Mouse (Mus musculus): Measurements from ENCODE around the gene Ska2.

The Ska2 gene

DNA sequence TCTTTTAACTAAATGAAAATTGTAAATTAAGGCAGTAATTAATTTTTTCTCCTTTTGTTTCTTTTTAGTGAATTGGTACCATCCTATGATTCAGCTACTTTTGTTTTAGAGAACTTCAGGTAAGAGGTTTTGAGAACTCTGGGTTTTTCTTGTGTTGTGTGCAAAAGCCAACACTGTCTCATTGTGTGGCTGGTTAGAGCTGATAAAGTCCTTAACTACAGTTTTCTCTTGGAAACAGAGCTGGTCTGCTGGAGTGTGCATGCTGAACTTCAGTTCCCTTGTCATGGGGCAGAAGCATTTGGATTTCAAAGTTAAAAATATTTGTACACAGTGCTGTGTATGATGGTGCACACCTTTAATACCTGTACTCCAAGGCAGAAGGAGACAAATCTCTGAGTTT is 54.7 kb downstream of the Ska2 start:
- no peak for DNase-seq (ENCODE audit: extremely low read depth, insufficient read length, low spot score)

DNA sequence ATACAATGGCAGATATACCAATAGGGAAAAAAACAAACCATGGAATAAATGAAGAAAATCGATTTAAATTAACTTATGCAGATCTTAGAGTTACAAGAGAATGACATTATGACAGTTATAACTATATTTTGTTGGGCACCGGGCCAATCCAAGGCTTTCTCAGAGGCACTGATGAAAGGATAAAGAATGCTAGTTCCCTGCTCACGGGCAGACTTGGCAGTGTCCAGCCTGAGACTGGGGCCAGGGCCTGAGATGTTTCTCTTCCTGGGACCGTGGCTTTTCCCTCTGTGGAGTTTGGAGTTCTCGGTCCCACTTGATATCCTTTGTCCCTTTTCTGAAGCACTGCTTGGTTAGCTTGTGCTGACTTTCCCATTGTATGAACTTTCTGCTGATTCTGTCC is 64.6 kb downstream of the Ska2 start:
- no peak for DNase-seq (ENCODE audit: extremely low read depth, insufficient read length, low spot score)
